Mouse (Mus musculus): ENCODE data around the gene Coa5. TPM values are rescaled to one million over a fixed set of nuclear protein-coding genes. Genes with fewer than 3 reads are reported as not detected.

The Coa5 gene
- polyA plus RNA-seq, 1 experiment = 41.3 TPM

GRCm38 (mm10) chr1:37407228-37407627 lies 22.7 kb downstream of the Coa5 start:
- H3K79me2 ChIP-seq (ENCODE audit: control insufficient read depth, insufficient read depth) = no peaks in the 10 kb centered on the region
- TF ChIP-seq MYOG (IDR thresholded peaks at IDR 0.05; ENCODE audit: control insufficient read depth in 1 of 3, insufficient read depth in 1 of 3, insufficient read length in 2 of 3, low read depth in 2 of 3) = no peak
- TF ChIP-seq USF1 (IDR thresholded peaks at IDR 0.05; ENCODE audit: low read depth) = no peak
- TF ChIP-seq E2F4 (IDR thresholded peaks at IDR 0.05; ENCODE audit: insufficient read depth) = no peak
- no peak for TF ChIP-seq POLR2A (IDR thresholded peaks at IDR 0.05; ENCODE audit: insufficient read length, low read depth)
- no peak for TF ChIP-seq POLR2AphosphoS2 (IDR thresholded peaks at IDR 0.05; ENCODE audit: insufficient read length, low read depth)
- no peak for TF ChIP-seq TCF12 (IDR thresholded peaks at IDR 0.05; ENCODE audit: insufficient read depth, poor library complexity, severe bottlenecking)
- no peak for TF ChIP-seq SRF (IDR thresholded peaks at IDR 0.05; ENCODE audit: control insufficient read depth, insufficient read length, low read depth)
- TF ChIP-seq TCF3 (IDR thresholded peaks at IDR 0.05; ENCODE audit: insufficient read length, low read depth) = no peak
- TF ChIP-seq CEBPB (IDR thresholded peaks at IDR 0.05; ENCODE audit: insufficient read depth, poor library complexity, severe bottlenecking) = no peak
- no peak for TF ChIP-seq MYOD1 (IDR thresholded peaks at IDR 0.05; ENCODE audit: control insufficient read depth in 1 of 3, insufficient read length in 2 of 3, low read depth in 2 of 3)
- no peak for TF ChIP-seq REST (IDR thresholded peaks at IDR 0.05; ENCODE audit: insufficient read depth, insufficient read length)
- TF ChIP-seq MAX (IDR thresholded peaks at IDR 0.05; ENCODE audit: low read depth) = no peak
- no peaks in the 10 kb centered on the region for H3K27me3 ChIP-seq (ENCODE audit: control insufficient read depth, insufficient read depth, insufficient read length)
- H3K4me2 ChIP-seq (ENCODE audit: low read depth) = no peak overlapping the region
- no peaks in the 10 kb centered on the region for H3K36me3 ChIP-seq (ENCODE audit: control insufficient read depth, insufficient read depth)
- H3ac ChIP-seq (ENCODE audit: control insufficient read depth, insufficient read length) = no peak overlapping the region
- no peak overlapping the region for H3K4me3 ChIP-seq

- no peaks in the 10 kb centered on the region for H3K79me2 ChIP-seq (ENCODE audit: control insufficient read depth, insufficient read depth)
- H3K36me3 ChIP-seq (ENCODE audit: control insufficient read depth, insufficient read depth) = no peaks in the 10 kb centered on the region
- TF ChIP-seq TCF3 (IDR thresholded peaks at IDR 0.05; ENCODE audit: insufficient read length, low read depth) = no peak
- no peak for TF ChIP-seq USF1 (IDR thresholded peaks at IDR 0.05; ENCODE audit: low read depth)
- TF ChIP-seq POLR2AphosphoS2 (IDR thresholded peaks at IDR 0.05; ENCODE audit: insufficient read length, low read depth) = no peak
- TF ChIP-seq POLR2A (IDR thresholded peaks at IDR 0.05; ENCODE audit: insufficient read length, low read depth) = no peak
- no peak for TF ChIP-seq MYOD1 (IDR thresholded peaks at IDR 0.05; ENCODE audit: control insufficient read depth in 1 of 3, insufficient read length in 2 of 3, low read depth in 2 of 3)
- no peak for TF ChIP-seq MAX (IDR thresholded peaks at IDR 0.05; ENCODE audit: low read depth)
- no peak for TF ChIP-seq TCF12 (IDR thresholded peaks at IDR 0.05; ENCODE audit: insufficient read depth, poor library complexity, severe bottlenecking)
- TF ChIP-seq E2F4 (IDR thresholded peaks at IDR 0.05; ENCODE audit: insufficient read depth) = no peak
- no peak for TF ChIP-seq REST (IDR thresholded peaks at IDR 0.05; ENCODE audit: insufficient read depth, insufficient read length)
- no peak for TF ChIP-seq SRF (IDR thresholded peaks at IDR 0.05; ENCODE audit: control insufficient read depth, insufficient read length, low read depth)
- no peak for TF ChIP-seq MYOG (IDR thresholded peaks at IDR 0.05; ENCODE audit: control insufficient read depth in 1 of 3, insufficient read depth in 1 of 3, insufficient read length in 2 of 3, low read depth in 2 of 3)
- no peak for TF ChIP-seq CEBPB (IDR thresholded peaks at IDR 0.05; ENCODE audit: insufficient read depth, poor library complexity, severe bottlenecking)
- no peaks in the 10 kb centered on the region for H3K27me3 ChIP-seq (ENCODE audit: control insufficient read depth, insufficient read depth, insufficient read length)
- no peak overlapping the region for H3ac ChIP-seq (ENCODE audit: control insufficient read depth, insufficient read length)
- no peak overlapping the region for H3K4me2 ChIP-seq (ENCODE audit: low read depth)
- no peak overlapping the region for H3K4me3 ChIP-seq
Observed at GRCm38 (mm10) chr1:37405137-37405536, 24.8 kb downstream of the Coa5 start.

GRCm38 (mm10) chr1:37401687-37402086 lies 28.2 kb downstream of the Coa5 start:
- H3K79me2 ChIP-seq (ENCODE audit: control insufficient read depth, insufficient read depth) = no peaks in the 10 kb centered on the region
- no peak overlapping the region for H3ac ChIP-seq (ENCODE audit: control insufficient read depth, insufficient read length)
- H3K4me2 ChIP-seq (ENCODE audit: low read depth) = no peak overlapping the region
- no peak overlapping the region for H3K4me3 ChIP-seq
- H3K36me3 ChIP-seq (ENCODE audit: control insufficient read depth, insufficient read depth) = no peaks in the 10 kb centered on the region
- no peaks in the 10 kb centered on the region for H3K27me3 ChIP-seq (ENCODE audit: control insufficient read depth, insufficient read depth, insufficient read length)
- no peak for TF ChIP-seq TCF3 (IDR thresholded peaks at IDR 0.05; ENCODE audit: insufficient read length, low read depth)
- no peak for TF ChIP-seq CEBPB (IDR thresholded peaks at IDR 0.05; ENCODE audit: insufficient read depth, poor library complexity, severe bottlenecking)
- no peak for TF ChIP-seq MAX (IDR thresholded peaks at IDR 0.05; ENCODE audit: low read depth)
- no peak for TF ChIP-seq TCF12 (IDR thresholded peaks at IDR 0.05; ENCODE audit: insufficient read depth, poor library complexity, severe bottlenecking)
- TF ChIP-seq POLR2AphosphoS2 (IDR thresholded peaks at IDR 0.05; ENCODE audit: insufficient read length, low read depth) = no peak
- TF ChIP-seq SRF (IDR thresholded peaks at IDR 0.05; ENCODE audit: control insufficient read depth, insufficient read length, low read depth) = no peak
- no peak for TF ChIP-seq POLR2A (IDR thresholded peaks at IDR 0.05; ENCODE audit: insufficient read length, low read depth)
- no peak for TF ChIP-seq MYOG (IDR thresholded peaks at IDR 0.05; ENCODE audit: control insufficient read depth in 1 of 3, insufficient read depth in 1 of 3, insufficient read length in 2 of 3, low read depth in 2 of 3)
- no peak for TF ChIP-seq USF1 (IDR thresholded peaks at IDR 0.05; ENCODE audit: low read depth)
- no peak for TF ChIP-seq E2F4 (IDR thresholded peaks at IDR 0.05; ENCODE audit: insufficient read depth)
- no peak for TF ChIP-seq MYOD1 (IDR thresholded peaks at IDR 0.05; ENCODE audit: control insufficient read depth in 1 of 3, insufficient read length in 2 of 3, low read depth in 2 of 3)
- TF ChIP-seq REST (IDR thresholded peaks at IDR 0.05; ENCODE audit: insufficient read depth, insufficient read length) = no peak

- no peaks in the 10 kb centered on the region for H3K79me2 ChIP-seq (ENCODE audit: control insufficient read depth, insufficient read depth)
- no peaks in the 10 kb centered on the region for H3K27me3 ChIP-seq (ENCODE audit: control insufficient read depth, insufficient read depth, insufficient read length)
- H3K4me3 ChIP-seq = no peak overlapping the region
- no peaks in the 10 kb centered on the region for H3K36me3 ChIP-seq (ENCODE audit: control insufficient read depth, insufficient read depth)
- H3K4me2 ChIP-seq (ENCODE audit: low read depth) = no peak overlapping the region
- no peak overlapping the region for H3ac ChIP-seq (ENCODE audit: control insufficient read depth, insufficient read length)
- TF ChIP-seq USF1 (IDR thresholded peaks at IDR 0.05; ENCODE audit: low read depth) (no peak), REST (IDR thresholded peaks at IDR 0.05; ENCODE audit: insufficient read depth, insufficient read length) (no peak), POLR2A (IDR thresholded peaks at IDR 0.05; ENCODE audit: insufficient read length, low read depth) (no peak), CEBPB (IDR thresholded peaks at IDR 0.05; ENCODE audit: insufficient read depth, poor library complexity, severe bottlenecking) (no peak), MAX (IDR thresholded peaks at IDR 0.05; ENCODE audit: low read depth) (no peak), E2F4 (IDR thresholded peaks at IDR 0.05; ENCODE audit: insufficient read depth) (no peak), TCF12 (IDR thresholded peaks at IDR 0.05; ENCODE audit: insufficient read depth, poor library complexity, severe bottlenecking) (no peak), POLR2AphosphoS2 (IDR thresholded peaks at IDR 0.05; ENCODE audit: insufficient read length, low read depth) (no peak), TCF3 (IDR thresholded peaks at IDR 0.05; ENCODE audit: insufficient read length, low read depth) (no peak)
Observed at GRCm38 (mm10) chr1:37399734-37400133, 30.2 kb downstream of the Coa5 start.
